Mouse (Mus musculus) hindbrain, embryonic 13.5 days (tissue): Measurements from ENCODE around the gene Tspan2. TPM values are rescaled to one million over a fixed set of nuclear protein-coding genes. Genes with fewer than 3 reads are reported as not detected.

Source experiments
- ATAC-seq: fragments of 200-750 bp; cut with Nextera tagmentation; 2 replicates; pipeline ENCODE4 v1.8.0; 2017; ENCODE audit warnings: moderate TSS enrichment; ENCODE audit not compliant: low FRiP score
- H3K27ac ChIP-seq: fragments of 300-500 bp; sonication (generic); 2 replicates; pipeline ENCODE4 v1.5.1; 2015; ENCODE audit warnings: inconsistent platforms, mild to moderate bottlenecking, moderate library complexity
- H3K27me3 ChIP-seq: fragments of 300-500 bp; sonication (generic); 2 replicates; pipeline ENCODE4 v1.6.1; 2015; ENCODE audit warnings: mild to moderate bottlenecking, inconsistent platforms
- H3K36me3 ChIP-seq: fragments of 300-500 bp; sonication (generic); 2 replicates; pipeline ENCODE4 v1.6.1; 2015; ENCODE audit warnings: mild to moderate bottlenecking, inconsistent platforms
- H3K4me1 ChIP-seq: fragments of 300-500 bp; sonication (generic); replicated peaks from 2 replicates; pipeline ENCODE4 v1.6.1; 2015; ENCODE audit warnings: inconsistent platforms
- H3K4me2 ChIP-seq: fragments of 300-500 bp; sonication (generic); 2 replicates; pipeline ENCODE4 v1.6.1; 2015; ENCODE audit warnings: inconsistent platforms, mild to moderate bottlenecking, moderate library complexity
- H3K4me3 ChIP-seq: fragments of 300-500 bp; sonication (generic); 2 replicates; pipeline ENCODE4 v1.5.1; 2015; ENCODE audit warnings: mild to moderate bottlenecking, inconsistent platforms
- H3K9ac ChIP-seq: fragments of 300-500 bp; sonication (generic); 2 replicates; pipeline ENCODE4 v1.6.1; 2015; ENCODE audit warnings: mild to moderate bottlenecking, inconsistent platforms
- H3K9me3 ChIP-seq: fragments of 300-500 bp; sonication (generic); 2 replicates; pipeline ENCODE4 v1.6.1; 2016; ENCODE audit warnings: inconsistent platforms
- WGBS: fragments of 180-500 bp; shearing (Covaris S2); methylation state at CpG from one replicate; pipeline ENCODE4 v1.1.7; 2015; 5-methylcytosine and 5-hydroxymethylcytosine counted together
- polyA plus RNA-seq: library from polyadenylated mRNA; unstranded; fragments of >200 nt; fragmentation: Nextera tagmentation; extraction: Ambion mirVana; gene quantifications from 2 replicates; pipeline ENCODE4 v1.2.1, GENCODE M21; 2015

Gene Tspan2
- polyA plus RNA-seq, 1 experiment from 2014 or later: 8.6 TPM

DNA sequence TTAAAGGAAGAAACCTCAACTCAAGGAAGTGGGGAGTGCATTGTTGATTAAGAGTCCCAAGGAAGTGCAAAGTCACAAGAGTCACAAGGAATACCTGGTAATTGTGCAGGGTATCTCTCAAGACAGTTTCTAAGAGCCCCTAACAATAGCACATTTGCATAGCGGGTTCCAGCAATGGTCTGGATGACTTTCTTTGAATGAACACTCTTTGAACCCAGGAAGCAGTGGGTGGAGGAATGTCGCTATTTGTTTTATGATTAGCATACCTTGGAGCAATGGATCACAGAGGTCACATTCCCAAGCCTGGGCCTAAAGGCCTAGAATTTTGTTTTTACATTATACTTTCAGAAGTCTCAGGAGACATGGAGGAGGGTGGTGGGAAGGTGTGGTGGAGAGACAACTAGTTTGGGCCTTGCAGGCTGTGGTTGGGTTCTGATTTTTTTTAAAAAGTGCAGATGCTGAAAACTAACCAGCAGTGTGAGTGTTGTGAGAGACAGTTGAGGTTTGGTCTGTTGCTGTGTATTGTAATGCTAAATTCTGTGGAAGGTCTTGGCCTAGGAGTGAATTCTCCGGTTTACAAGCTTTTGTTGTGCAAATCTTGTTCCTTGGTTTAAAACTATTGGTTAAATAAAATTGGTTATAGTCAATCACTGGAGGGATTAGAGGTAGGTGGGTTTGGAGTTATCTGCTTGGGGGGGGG lies 16.6 kb upstream of the Tspan2 start:
- Histone ChIP-seq H3K27me3 (0 out of 2 replicates have a peak, but pooled peaks cover 2% of the 10 kb centered on the region), H3K36me3 (no peaks in the 10 kb centered on the region), H3K9ac (no peak overlapping the region), H3K4me1 (0 out of 2 replicates have a peak, but pooled peaks cover 2% of the 10 kb centered on the region), H3K9me3 (no peaks in the 10 kb centered on the region), H3K4me3 (no peak overlapping the region), H3K27ac (no peak overlapping the region), H3K4me2 (no peak overlapping the region)
- ATAC-seq: no peak
- 49% methylated on average over 3 of the region's 3 CpGs for WGBS

DNA sequence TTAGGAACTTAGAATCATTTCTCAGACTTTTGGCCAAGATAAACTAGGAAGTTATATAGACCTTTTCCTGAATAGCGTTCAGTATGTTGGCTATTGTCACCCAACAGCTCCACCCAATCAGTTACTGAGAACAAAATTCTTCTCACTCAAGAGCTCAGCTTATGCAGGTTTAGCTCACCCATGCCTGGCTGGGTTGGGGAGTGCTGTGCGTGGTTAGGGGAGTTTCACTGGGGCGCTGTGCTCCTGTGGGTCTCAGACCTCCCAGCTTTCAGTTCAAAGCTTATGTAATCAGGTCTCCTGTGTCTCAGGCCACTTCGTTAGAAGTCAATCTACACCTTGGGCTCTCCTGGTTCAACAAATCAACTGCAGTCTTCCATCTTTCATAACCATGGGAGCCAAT lies 11.2 kb upstream of the Tspan2 start:
- WGBS: 75% methylated on average over 4 of the region's 4 CpGs
- ATAC-seq: no peak
- Histone ChIP-seq H3K4me1 (peaks cover 10% of the 10 kb centered on the region), H3K27me3 (no peaks in the 10 kb centered on the region), H3K9me3 (no peaks in the 10 kb centered on the region), H3K4me3 (no peak overlapping the region), H3K36me3 (no peaks in the 10 kb centered on the region), H3K4me2 (no peak overlapping the region), H3K27ac (0 out of 2 replicates have a peak overlapping the region, but pooled peaks have one; percentile 23), H3K9ac (no peak overlapping the region)

DNA sequence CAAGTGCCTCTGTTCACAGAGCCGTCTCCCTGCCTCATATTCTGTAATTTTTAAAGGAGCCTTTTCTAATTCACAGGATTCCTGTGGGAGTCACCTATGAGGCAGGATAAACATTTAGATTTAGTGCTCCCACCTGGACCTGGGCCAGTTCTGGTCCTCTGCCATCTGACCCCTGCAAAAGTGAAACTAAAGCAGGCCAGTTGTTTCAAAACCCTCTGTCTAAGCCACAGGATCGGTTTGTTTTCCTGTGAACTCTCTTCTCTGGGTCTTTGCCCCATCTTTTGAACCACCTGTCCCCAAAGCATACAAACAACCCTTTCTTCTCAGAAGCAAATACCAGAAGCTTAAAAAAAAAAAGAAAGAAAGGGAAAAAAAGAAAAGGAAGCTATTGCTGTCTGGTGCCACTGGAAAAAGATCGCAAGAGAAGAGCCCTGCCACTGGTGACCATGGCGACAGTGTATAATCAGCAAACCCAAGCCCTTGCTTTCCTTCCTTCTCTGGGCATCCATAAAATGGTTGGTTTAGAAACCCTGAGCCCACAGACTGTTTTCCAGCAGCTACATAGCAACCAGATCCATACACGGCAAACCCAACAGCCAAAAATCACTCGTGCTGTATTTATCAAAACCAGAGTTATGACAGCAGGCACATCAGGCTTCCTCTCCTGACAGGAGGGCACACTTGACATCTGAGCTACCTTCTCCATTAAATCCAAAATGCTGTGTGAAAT lies 10.3 kb upstream of the Tspan2 start:
- peaks cover 10% of the 10 kb centered on the region for H3K4me1 ChIP-seq
- no peaks in the 10 kb centered on the region for H3K9me3 ChIP-seq
- H3K27me3 ChIP-seq: no peaks in the 10 kb centered on the region
- H3K4me3 ChIP-seq: no peak overlapping the region
- no peak overlapping the region for H3K27ac ChIP-seq
- H3K9ac ChIP-seq: no peak overlapping the region
- 65% methylated on average over 6 of the region's 6 CpGs for WGBS
- no peaks in the 10 kb centered on the region for H3K36me3 ChIP-seq
- no peak overlapping the region for H3K4me2 ChIP-seq
- no peak for ATAC-seq

DNA sequence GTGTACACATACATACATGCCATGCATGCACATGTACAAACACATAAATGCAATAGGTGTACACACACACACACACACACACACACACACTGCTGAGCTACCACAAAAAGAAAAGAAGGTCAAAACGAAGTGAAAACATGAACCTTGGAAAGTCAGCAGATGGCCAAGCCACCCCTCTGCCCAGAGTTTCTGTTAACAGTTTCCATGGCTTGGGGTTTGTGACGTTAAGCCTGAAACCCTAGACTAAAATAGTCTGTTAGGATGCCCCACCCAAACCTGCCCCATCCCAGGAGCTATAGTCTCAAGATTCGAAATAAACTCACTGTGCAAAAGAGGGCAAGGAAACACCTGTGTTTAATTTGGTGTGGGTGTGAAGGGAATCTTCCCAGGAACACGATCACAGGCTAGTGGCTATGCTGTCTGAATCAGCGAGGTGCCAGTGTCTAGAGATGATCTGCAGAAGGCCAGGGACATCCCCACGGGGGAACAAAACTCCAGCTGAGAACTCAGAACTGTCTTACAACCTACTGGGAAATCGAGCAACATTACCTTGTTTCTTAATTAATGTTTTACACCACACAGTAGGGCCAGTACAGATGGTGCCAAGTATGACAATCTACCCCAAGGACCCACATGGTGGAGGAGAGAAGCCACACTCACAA lies 9.4 kb upstream of the Tspan2 start:
- Histone ChIP-seq H3K9ac (no peak overlapping the region), H3K4me1 (peaks cover 10% of the 10 kb centered on the region), H3K27me3 (no peaks in the 10 kb centered on the region), H3K9me3 (no peaks in the 10 kb centered on the region), H3K36me3 (no peaks in the 10 kb centered on the region), H3K4me2 (no peak overlapping the region), H3K27ac (no peak overlapping the region), H3K4me3 (no peak overlapping the region)
- WGBS: 74% methylated on average over 7 of the region's 7 CpGs
- ATAC-seq: no peak

DNA sequence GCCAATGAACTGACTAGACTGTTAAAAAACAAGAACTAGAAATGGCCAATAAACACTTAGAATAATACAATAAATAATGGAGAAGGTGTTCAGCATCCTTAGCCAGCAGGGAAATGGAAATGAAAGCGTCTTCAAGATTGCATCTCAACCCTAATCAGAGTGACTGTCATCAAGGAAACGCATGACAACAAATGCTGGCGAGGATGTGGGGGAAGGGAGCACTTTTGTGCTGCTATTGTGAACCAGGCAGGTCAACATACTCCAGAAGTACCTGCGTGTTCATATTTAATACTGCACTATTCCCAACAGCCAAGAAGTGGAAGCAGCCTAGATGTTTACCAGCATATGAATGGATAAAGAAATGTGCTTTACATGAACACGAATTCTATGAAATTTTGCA lies 4.9 kb upstream of the Tspan2 start:
- no peak for ATAC-seq
- no peak overlapping the region for H3K4me2 ChIP-seq
- no peaks in the 10 kb centered on the region for H3K9me3 ChIP-seq
- no peaks in the 10 kb centered on the region for H3K36me3 ChIP-seq
- H3K4me3 ChIP-seq: no peak overlapping the region
- WGBS: 60% methylated on average over 5 of the region's 5 CpGs
- H3K9ac ChIP-seq: no peak overlapping the region
- no peaks in the 10 kb centered on the region for H3K27me3 ChIP-seq
- no peak overlapping the region for H3K27ac ChIP-seq
- peaks cover 7% of the 10 kb centered on the region for H3K4me1 ChIP-seq

DNA sequence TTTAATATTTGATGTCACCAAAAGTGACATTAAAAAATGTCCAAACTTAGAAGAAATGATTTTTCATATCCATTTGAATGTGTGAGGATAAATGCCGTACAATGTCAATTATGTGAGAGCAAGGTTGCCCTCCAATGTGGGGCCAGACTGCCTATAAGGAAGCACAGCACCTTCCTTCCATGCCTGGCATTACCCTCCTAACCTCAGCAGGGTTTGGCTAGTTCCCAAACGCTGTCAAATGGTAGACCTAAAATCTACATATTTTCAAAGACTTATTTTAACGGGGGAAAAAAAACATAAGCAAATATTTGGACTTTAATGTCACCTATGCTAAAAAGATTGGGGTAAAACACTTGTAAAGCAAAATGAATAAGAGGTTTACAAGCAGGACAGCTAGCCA lies 3.2 kb upstream of the Tspan2 start:
- Histone ChIP-seq H3K9me3 (no peaks in the 10 kb centered on the region), H3K36me3 (no peaks in the 10 kb centered on the region), H3K27ac (no peak overlapping the region), H3K4me1 (peaks cover 18% of the 10 kb centered on the region), H3K9ac (no peak overlapping the region), H3K4me3 (no peak overlapping the region), H3K27me3 (no peaks in the 10 kb centered on the region), H3K4me2 (no peak overlapping the region)
- 70% methylated on average over 3 of the region's 3 CpGs for WGBS
- no peak for ATAC-seq

DNA sequence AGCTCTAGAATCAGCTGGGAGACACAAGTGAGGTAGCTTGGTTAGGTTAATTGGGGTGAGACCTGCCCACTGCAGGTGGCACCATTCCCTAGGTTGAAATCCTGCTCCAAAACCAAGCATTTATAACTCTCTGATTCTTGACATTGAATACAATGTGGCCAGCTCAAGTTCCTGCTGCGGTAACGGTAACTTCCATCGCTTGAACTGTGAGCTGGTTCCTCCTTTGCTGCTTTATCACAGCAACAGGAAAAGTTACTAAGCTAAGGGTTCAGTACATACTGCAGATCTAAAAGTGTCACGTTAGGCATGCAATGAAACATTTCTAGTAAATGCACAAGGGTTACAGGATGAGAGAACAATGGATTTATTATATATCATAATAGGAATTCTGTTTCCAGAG lies 1.7 kb upstream of the Tspan2 start:
- Histone ChIP-seq H3K4me1 (peaks cover 21% of the 10 kb centered on the region), H3K27me3 (no peaks in the 10 kb centered on the region), H3K36me3 (no peaks in the 10 kb centered on the region), H3K4me3 (no peak overlapping the region), H3K27ac (no peak overlapping the region), H3K9me3 (no peaks in the 10 kb centered on the region), H3K9ac (no peak overlapping the region), H3K4me2 (no peak overlapping the region)
- WGBS: 92% methylated on average over 4 of the region's 4 CpGs
- no peak for ATAC-seq

DNA sequence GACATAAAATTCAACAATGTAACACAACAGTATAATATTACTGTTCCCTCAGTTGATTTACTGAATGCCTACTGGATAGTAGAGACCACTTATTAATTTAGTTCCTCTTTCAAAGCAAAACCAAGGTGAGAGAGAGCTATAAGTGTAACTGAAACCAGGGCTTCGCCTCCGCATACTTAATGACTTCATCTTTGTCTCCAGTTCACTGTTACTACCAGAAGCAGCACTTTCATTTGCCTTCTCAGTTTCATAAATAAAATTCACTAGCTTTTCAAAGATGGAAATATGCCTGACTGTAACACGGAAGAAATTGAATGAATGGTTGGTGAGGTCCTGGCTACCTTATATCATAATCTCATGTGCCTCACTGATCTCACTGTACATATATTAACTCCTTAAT lies 1.3 kb upstream of the Tspan2 start:
- H3K4me2 ChIP-seq: no peak overlapping the region
- H3K9me3 ChIP-seq: no peaks in the 10 kb centered on the region
- peaks cover 21% of the 10 kb centered on the region for H3K4me1 ChIP-seq
- H3K27ac ChIP-seq: no peak overlapping the region
- H3K9ac ChIP-seq: no peak overlapping the region
- H3K4me3 ChIP-seq: no peak overlapping the region
- H3K36me3 ChIP-seq: no peaks in the 10 kb centered on the region
- 91% methylated on average over 3 of the region's 3 CpGs for WGBS
- ATAC-seq: no peak
- H3K27me3 ChIP-seq: no peaks in the 10 kb centered on the region

DNA sequence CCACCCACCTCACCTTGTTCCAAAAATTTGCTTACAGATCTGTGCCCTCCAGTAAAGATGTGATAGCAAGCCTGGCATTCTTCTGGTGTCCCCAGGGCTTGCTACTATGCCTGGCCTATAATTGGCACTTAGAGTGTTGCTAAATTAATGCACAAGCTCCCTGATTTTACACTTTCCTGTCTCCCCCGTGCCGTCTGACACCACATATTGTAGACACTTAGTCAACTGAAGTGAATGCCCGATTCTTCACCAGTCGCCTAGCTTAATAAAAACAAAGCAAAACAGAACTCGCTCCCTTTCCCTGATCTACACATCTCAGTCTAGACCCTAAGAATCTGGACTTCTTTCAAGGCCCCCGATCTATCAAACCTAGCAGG lies 405 bp upstream of the Tspan2 start:
- H3K27ac ChIP-seq: peak overlapping the region; percentile 77; the same call in 1 of the 2 replicates
- peak overlapping the region; percentile 82 for H3K4me2 ChIP-seq
- peak overlapping the region; percentile 82 for H3K9ac ChIP-seq
- peak overlapping the region; percentile 73 for H3K4me3 ChIP-seq
- no peaks in the 10 kb centered on the region for H3K36me3 ChIP-seq
- WGBS: 41% methylated on average over 6 of the region's 6 CpGs
- peaks cover 21% of the 10 kb centered on the region for H3K4me1 ChIP-seq
- no peaks in the 10 kb centered on the region for H3K27me3 ChIP-seq
- no peaks in the 10 kb centered on the region for H3K9me3 ChIP-seq
- ATAC-seq: no peak

DNA sequence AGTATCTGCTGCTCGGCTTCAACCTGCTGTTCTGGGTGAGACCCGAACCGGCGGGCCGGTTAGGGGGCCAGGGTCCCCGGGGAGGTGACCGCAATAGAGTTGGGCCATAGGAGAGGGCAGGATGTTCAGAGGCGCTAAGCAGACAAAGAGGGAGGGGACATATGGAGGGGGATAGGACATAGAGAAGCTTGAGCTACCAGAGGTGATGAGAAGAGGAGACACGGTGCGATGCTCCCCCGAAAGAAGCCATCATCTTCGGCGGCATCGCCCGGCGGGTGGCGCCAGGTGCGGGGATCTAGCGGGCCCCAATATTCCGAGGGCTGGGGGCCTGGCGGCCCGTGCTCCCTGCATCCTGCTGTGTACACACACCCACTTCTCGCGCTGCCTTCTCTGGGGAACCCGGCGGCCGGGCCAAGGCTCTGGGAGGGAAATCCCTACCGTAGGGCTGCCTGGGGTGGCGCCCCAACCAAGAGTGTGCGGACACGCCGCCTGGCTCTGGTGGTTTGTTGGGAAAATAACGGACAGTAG lies 766 bp downstream of the Tspan2 start:
- Histone ChIP-seq H3K4me2 (peak overlapping the region; percentile 82), H3K4me1 (peaks cover 21% of the 10 kb centered on the region), H3K9me3 (no peaks in the 10 kb centered on the region), H3K36me3 (no peaks in the 10 kb centered on the region), H3K9ac (peak overlapping the region; percentile 82), H3K4me3 (peak overlapping the region; percentile 73), H3K27ac (peak overlapping the region; percentile 77), H3K27me3 (no peaks in the 10 kb centered on the region)
- WGBS: under 1% methylated on average over 33 of the region's 33 CpGs
- ATAC-seq: peak; percentile 84

DNA sequence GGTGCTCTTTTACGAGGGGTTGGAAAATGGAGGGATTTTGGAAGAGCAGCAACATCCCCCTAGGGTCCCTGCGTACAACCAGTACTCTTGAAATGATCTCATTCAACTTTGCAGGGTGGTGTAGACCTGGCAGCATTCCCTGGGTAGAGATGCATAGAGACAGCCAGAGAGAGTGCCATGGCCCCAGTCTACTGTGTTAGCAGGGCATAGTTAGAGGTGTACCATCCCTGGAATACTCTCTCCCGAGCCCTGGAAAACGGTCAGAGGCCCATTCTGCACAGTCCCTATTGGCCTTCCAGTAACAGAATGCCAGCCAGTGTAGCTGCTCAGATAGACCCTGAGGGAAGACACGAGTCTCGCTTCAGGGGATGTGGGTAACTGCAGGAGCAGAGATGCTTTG lies 1.3 kb downstream of the Tspan2 start:
- Histone ChIP-seq H3K27ac (peak overlapping the region; percentile 77), H3K4me2 (peak overlapping the region; percentile 82), H3K4me1 (peaks cover 21% of the 10 kb centered on the region), H3K27me3 (no peaks in the 10 kb centered on the region), H3K9ac (peak overlapping the region; percentile 82), H3K4me3 (peak overlapping the region; percentile 73), H3K9me3 (no peaks in the 10 kb centered on the region), H3K36me3 (no peaks in the 10 kb centered on the region)
- WGBS: 51% methylated on average over 6 of the region's 6 CpGs
- ATAC-seq: peak; percentile 38

DNA sequence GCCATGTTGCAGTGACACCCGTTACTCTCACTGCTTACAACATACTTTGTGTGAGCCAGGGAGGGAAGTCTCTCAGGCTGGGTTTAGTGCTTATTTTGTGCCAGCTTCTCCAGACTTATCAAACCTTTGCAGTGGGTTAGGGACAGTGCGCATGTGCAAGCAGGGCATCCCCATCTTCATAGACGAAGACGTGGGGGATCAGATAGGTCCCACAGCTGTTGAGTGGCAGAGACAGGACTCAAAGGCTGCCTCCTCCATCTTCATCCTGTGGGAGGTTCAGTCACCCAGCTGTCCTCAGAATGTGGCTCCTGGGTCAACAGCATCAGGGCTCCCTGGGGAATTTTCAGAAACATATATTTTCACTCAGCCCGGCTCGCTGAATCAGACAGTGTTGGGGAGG lies 2.1 kb downstream of the Tspan2 start:
- Histone ChIP-seq H3K27me3 (no peaks in the 10 kb centered on the region), H3K4me3 (no peak overlapping the region), H3K9me3 (no peaks in the 10 kb centered on the region), H3K27ac (no peak overlapping the region), H3K4me2 (peak overlapping the region; percentile 82; the same call in 1 of the 2 replicates), H3K36me3 (no peaks in the 10 kb centered on the region), H3K4me1 (peaks cover 21% of the 10 kb centered on the region), H3K9ac (no peak overlapping the region)
- WGBS: 83% methylated on average over 6 of the region's 6 CpGs
- no peak for ATAC-seq
